Mouse (Mus musculus) kidney, embryonic 15.5 days (tissue): ENCODE results near the gene Zfp580. TPM values are rescaled to one million over a fixed set of nuclear protein-coding genes. Genes with fewer than 3 reads are reported as not detected.
A peak's percentile ranks its signal among the peaks of the same experiment; 100 is the strongest.
"Not testable (repeated sequence)": the region's sequence is repeated elsewhere in the genome, so short reads cannot be mapped to it uniquely, and the experiment has no call there.

Source experiments
- ATAC-seq: fragments of 200-750 bp; cut with Nextera tagmentation; replicated peaks from 2 replicates; pipeline ENCODE4 v1.8.0; 2017; ENCODE audit warnings: moderate TSS enrichment; ENCODE audit not compliant: low FRiP score
- H3K27ac ChIP-seq: fragments of 300-500 bp; sonication (generic); 2 replicates; pipeline ENCODE4 v1.5.1; 2015; ENCODE audit warnings: mild to moderate bottlenecking, inconsistent platforms
- H3K27me3 ChIP-seq: fragments of 300-500 bp; sonication (generic); 2 replicates; pipeline ENCODE4 v1.6.1; 2015; ENCODE audit warnings: inconsistent platforms
- H3K36me3 ChIP-seq: fragments of 300-500 bp; sonication (generic); 2 replicates; pipeline ENCODE4 v1.6.1; 2015; ENCODE audit warnings: inconsistent platforms
- H3K4me1 ChIP-seq: fragments of 300-500 bp; sonication (generic); 2 replicates; pipeline ENCODE4 v1.6.1; 2015; ENCODE audit warnings: inconsistent platforms
- H3K4me2 ChIP-seq: fragments of 300-500 bp; sonication (generic); 2 replicates; pipeline ENCODE4 v1.6.1; 2015; ENCODE audit warnings: moderate library complexity, mild to moderate bottlenecking, inconsistent platforms
- H3K4me3 ChIP-seq: fragments of 300-500 bp; sonication (generic); replicated peaks from 2 replicates; pipeline ENCODE4 v1.5.1; 2015; ENCODE audit warnings: mild to moderate bottlenecking, inconsistent platforms
- H3K9ac ChIP-seq: fragments of 300-500 bp; sonication (generic); 2 replicates; pipeline ENCODE4 v1.6.1; 2015; ENCODE audit warnings: mild to moderate bottlenecking, inconsistent platforms
- H3K9me3 ChIP-seq: fragments of 300-500 bp; sonication (generic); replicated peaks from 2 replicates; pipeline ENCODE4 v1.6.1; 2016; ENCODE audit warnings: inconsistent platforms
- WGBS: fragments of 180-500 bp; shearing (Covaris S2); methylation state at CpG from one replicate; pipeline ENCODE4 v1.1.7; 2015; ENCODE audit warnings: mixed read lengths; 5-methylcytosine and 5-hydroxymethylcytosine counted together
- polyA plus RNA-seq: library from polyadenylated mRNA; unstranded; fragments of >200 nt; fragmentation: Nextera tagmentation; extraction: Ambion mirVana; gene quantifications from 2 replicates; pipeline ENCODE4 v1.2.1, GENCODE M21; 2015

Gene Zfp580
- polyA plus RNA-seq, 1 experiment from 2014 or later = 41.0 TPM

DNA sequence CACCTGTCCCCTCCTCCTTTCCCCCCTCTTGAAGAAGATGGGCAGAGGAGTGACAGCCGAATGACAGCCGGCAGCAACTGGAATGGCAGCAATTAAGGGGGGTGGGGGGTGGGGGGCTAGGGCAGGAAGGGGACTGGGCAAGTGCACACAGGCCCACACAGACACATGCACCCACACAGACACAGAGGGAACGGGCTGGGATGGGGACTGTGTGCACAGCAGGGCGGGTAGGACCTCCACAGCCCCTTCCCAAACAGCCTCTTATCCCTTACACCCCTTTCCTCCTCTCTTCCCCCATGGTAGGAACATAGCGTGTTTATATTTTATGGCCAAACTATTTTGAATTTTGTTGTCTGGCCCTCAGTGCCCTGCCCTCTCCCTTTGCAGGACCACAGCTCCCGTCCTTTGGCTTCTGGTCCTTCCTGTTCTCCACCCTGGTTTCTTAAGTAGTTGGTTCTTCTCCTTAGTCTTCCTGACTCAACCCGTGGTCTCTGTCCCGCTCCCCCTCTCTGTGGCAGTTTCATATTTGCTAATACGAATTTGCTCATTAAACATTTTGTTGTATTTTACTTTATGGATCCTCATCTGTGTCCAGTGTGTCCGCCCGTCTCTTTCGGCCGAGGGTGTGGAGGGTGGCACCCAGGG is 28.1 kb downstream of the Zfp580 start:
- peak overlapping the region; percentile 98; the same call in 1 of the 2 replicates for H3K9ac ChIP-seq
- H3K27me3 ChIP-seq, H3K9me3 ChIP-seq: not testable (repeated sequence)
- peak overlapping the region; percentile 76 for H3K4me2 ChIP-seq
- peak; percentile 28 for ATAC-seq
- H3K27ac ChIP-seq = peak overlapping the region; percentile 96
- H3K4me3 ChIP-seq = peak overlapping the region; percentile 99
- peaks cover 68% of the 10 kb centered on the region for H3K36me3 ChIP-seq
- peaks cover 24% of the 10 kb centered on the region for H3K4me1 ChIP-seq
- 42% methylated on average over 9 of the region's 13 CpGs for WGBS

DNA sequence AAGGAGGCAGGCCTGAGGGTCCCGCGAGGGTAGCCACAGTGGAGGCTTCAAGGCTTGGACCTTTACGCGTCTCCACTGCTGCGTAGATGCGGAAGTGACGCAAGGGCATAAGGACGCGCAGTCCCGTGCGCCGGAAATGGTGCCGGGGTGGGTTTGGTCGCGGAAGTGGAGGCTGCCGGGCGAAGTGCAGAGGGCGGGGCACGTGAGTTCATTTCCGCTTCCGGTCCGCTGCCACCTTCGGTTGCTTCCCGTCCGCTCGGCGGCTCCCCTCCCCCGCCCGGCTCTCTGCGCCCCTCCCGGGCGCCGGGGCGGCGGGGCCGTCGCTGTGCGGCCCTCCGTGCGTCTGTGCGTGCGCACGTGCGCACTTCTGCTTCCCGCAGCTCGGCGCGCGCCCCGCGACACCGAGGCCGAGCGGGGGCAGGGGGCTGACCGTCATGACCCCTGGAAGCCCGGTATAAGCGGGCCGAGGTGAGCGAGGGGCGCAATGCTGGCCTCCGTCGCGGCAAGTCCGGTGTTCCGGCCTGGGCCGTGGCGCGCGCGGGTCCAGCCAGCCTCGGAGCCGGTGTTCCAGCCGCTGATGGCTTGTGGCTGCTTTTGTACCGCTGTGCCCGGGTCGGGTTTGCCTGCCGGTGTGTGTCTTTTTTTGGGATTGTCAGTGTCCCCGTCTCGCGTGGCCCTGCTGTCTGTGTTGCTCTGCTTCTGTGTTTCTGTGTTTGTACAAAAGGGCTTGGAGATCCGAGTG is 28.8 kb downstream of the Zfp580 start, which contains the start of gene Epn1:
Gene Epn1, plus strand, starts transcription at position 226 of the 742 bp plus-strand sequence.
- WGBS = under 1% methylated on average over 78 of the region's 81 CpGs
- Histone ChIP-seq H3K27me3 (no peaks in the 10 kb centered on the region), H3K4me1 (peaks cover 24% of the 10 kb centered on the region), H3K27ac (peak within 1 kb of the TSS; percentile 96), H3K9ac (peak within 1 kb of the TSS; percentile 98), H3K9me3 (no peaks in the 10 kb centered on the region), H3K4me3 (peak within 1 kb of the TSS; percentile 99), H3K36me3 (peaks cover 68% of the 10 kb centered on the region), H3K4me2 (peak within 1 kb of the TSS; percentile 76)
- peak; percentile 97 for ATAC-seq

DNA sequence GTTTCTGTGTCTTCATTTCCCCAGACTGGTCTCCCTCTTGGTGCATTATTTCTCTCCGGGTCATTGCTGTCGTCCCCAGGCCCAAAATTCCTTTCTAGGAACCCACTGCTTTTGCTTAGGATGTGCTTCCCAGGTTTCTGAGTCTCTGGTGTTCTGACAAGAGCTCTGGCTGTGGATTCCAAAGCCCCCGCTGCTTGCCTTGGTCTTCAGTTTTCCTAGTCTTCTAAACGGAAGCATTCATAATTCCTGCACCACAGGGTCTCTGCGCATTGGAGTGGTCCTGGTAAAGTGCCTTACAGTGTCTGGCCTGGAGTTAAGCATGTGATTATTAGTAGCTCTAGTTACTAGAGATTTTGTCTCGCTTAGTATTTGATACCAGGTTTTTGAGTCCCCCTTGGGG is 29.5 kb downstream of the Zfp580 start:
- 16% methylated on average over 6 of the region's 6 CpGs for WGBS

DNA sequence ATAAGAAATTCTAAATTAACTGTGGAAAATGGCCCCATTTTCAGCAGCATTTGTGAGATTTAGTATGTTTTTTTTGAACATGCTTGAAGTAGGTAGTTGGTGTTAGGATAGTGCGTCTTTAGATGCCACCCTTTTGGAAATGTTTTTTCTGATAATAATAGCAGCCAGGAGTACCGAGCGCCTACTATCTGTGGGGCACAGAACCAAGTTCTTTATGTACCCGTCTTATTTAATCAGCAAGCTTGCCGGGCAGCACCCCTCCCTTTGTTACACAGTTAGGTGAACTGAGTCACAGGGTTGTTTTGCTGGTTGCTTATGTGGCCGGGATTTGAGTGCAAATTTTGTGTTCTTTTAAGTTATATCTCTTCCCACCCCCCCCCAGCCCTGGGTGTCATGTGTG is 29.9 kb downstream of the Zfp580 start:
- H3K36me3 ChIP-seq = peaks cover 70% of the 10 kb centered on the region
- no peak for ATAC-seq

More for the DNA sequence above, 29.5 kb downstream of the Zfp580 start:
- peak overlapping the region; percentile 99 for H3K4me3 ChIP-seq
- H3K9ac ChIP-seq = peak overlapping the region; percentile 98
- no peak for ATAC-seq
- H3K4me1 ChIP-seq = peaks cover 24% of the 10 kb centered on the region
- peak overlapping the region; percentile 76 for H3K4me2 ChIP-seq
- no peaks in the 10 kb centered on the region for H3K9me3 ChIP-seq
- H3K36me3 ChIP-seq = peaks cover 69% of the 10 kb centered on the region
- H3K27ac ChIP-seq = peak overlapping the region; percentile 96
- H3K27me3 ChIP-seq = no peaks in the 10 kb centered on the region

DNA sequence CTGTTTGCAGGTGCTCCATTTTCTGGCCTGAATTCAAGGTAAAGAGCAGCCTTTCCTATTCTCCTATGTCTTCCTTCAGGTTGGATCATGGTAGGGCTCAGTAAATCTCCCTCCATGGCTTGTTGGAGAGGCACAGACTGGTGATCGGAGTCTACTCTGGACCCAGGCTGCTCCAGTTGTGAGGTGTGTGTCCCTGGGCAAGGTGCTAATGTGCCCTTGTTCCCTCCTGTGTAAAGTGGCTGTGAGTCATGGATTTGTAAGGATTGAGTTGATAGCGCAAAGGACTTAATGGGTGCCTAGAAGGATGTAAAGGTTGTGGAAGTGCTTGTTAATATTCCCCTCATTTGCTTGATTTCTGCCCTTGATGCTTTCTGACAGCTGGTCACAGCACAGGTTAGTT is 30.6 kb downstream of the Zfp580 start:
- Histone ChIP-seq H3K4me2 (peak overlapping the region; percentile 76; the same call in 1 of the 2 replicates), H3K9me3 (no peaks in the 10 kb centered on the region), H3K36me3 (peaks cover 67% of the 10 kb centered on the region), H3K9ac (no peak overlapping the region), H3K4me1 (peaks cover 26% of the 10 kb centered on the region), H3K4me3 (no peak overlapping the region), H3K27me3 (no peaks in the 10 kb centered on the region), H3K27ac (no peak overlapping the region)
- no peak for ATAC-seq
- 96% methylated on average over 2 of the region's 2 CpGs for WGBS

More for the DNA sequence above, 29.9 kb downstream of the Zfp580 start:
- Histone ChIP-seq H3K4me1 (peaks cover 24% of the 10 kb centered on the region), H3K4me2 (peak overlapping the region; percentile 76), H3K27me3 (no peaks in the 10 kb centered on the region), H3K9me3 (no peaks in the 10 kb centered on the region), H3K9ac (peak overlapping the region; percentile 98), H3K27ac (0 out of 2 replicates have a peak overlapping the region, but pooled peaks have one; percentile 96), H3K4me3 (peak overlapping the region; percentile 99)
- 67% methylated on average over 6 of the region's 6 CpGs for WGBS

DNA sequence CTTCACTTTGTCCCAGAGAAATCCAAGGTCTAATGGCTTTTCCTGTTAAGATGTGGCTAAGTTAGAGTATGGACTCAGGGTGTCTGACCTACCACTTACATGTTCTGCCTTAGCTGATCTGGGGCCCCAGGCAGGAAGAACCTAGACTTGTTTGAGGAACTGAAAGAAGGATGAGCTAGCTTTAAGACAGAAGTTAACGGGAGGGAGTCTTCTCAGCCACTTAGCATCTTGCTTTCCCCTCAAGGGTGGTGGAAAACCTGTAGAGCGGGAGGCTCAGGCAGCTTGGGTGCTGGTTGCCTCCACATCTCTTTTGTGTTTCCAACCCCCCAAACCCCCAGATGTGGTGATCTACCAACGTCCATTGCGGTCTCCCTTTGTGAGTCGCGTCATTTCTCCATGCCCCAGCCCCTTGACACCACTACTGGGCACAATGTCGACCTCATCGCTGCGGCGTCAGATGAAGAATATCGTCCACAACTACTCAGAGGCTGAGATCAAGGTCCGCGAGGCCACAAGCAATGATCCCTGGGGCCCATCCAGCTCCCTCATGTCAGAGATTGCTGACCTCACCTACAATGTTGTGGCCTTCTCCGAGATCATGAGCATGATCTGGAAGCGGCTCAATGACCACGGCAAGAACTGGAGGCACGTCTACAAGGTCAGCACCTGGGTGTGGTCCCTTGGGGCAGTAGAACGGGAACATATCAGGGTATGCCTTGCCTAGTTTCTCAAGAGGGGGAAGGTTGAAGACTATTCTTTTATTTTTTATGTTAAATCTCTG is 32.2 kb downstream of the Zfp580 start:
- Histone ChIP-seq H3K27me3 (no peaks in the 10 kb centered on the region), H3K4me3 (no peak overlapping the region), H3K9me3 (no peaks in the 10 kb centered on the region), H3K4me2 (no peak overlapping the region), H3K36me3 (peaks cover 61% of the 10 kb centered on the region), H3K4me1 (peaks cover 30% of the 10 kb centered on the region), H3K9ac (no peak overlapping the region), H3K27ac (no peak overlapping the region)
- ATAC-seq = no peak
- 88% methylated on average over 18 of the region's 18 CpGs for WGBS

DNA sequence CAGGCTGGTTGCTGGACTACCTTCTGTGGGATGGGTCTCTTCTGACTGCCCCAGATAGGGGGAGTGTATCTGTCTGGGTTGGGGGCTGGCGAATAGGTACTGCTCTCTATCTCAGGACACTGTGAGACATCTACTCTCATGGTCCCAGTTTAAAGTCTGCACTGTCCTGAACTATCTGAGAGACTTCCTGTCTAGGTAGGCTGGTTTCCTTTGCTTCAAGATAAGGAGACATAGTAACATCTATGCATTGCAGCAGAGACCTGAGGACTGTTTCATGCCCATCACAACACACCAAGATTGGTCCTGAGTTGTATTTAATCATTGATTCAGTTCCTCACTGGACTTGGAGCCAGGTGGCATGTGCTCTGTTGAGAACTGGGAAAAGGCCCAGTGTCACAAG is 34.2 kb downstream of the Zfp580 start:
- Histone ChIP-seq H3K9me3 (no peaks in the 10 kb centered on the region), H3K4me1 (peaks cover 30% of the 10 kb centered on the region), H3K27me3 (no peaks in the 10 kb centered on the region), H3K9ac (no peak overlapping the region), H3K36me3 (peaks cover 70% of the 10 kb centered on the region), H3K27ac (no peak overlapping the region), H3K4me2 (no peak overlapping the region), H3K4me3 (no peak overlapping the region)
- ATAC-seq = no peak
- WGBS = 94% methylated on average over 1 of the region's 1 CpGs

DNA sequence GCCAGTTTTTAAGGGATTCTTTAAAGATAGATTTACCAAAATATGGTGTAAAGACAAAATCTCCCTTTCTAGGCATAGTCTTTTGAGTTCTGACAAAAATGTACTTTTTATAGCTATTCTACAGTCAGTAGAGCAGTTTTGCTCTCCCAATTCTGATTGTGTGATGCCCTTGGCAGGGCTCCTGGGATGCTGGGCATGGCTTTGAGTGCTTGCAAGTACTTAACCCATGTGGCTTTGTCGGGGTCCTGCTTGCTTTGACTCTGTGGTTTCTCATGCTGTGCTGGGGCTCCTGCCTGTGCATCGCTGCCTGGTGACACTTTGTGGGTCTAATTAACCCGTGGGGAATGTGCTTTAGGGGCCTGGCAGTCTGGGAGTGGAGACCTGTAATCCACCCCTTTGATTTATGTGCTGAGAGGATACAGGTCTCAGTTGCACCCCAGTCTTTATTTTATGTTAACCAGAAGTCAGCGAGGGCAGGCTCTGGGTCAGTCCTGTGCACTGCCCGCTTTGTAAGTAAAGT is 35.6 kb downstream of the Zfp580 start:
- H3K9ac ChIP-seq = no peak overlapping the region
- no peak for ATAC-seq
- H3K27me3 ChIP-seq = no peaks in the 10 kb centered on the region
- peaks cover 16% of the 10 kb centered on the region for H3K4me1 ChIP-seq
- 40% methylated on average over 5 of the region's 5 CpGs for WGBS
- no peaks in the 10 kb centered on the region for H3K9me3 ChIP-seq
- no peak overlapping the region for H3K27ac ChIP-seq
- H3K4me3 ChIP-seq = no peak overlapping the region
- H3K36me3 ChIP-seq = peaks cover 83% of the 10 kb centered on the region
- no peak overlapping the region for H3K4me2 ChIP-seq

DNA sequence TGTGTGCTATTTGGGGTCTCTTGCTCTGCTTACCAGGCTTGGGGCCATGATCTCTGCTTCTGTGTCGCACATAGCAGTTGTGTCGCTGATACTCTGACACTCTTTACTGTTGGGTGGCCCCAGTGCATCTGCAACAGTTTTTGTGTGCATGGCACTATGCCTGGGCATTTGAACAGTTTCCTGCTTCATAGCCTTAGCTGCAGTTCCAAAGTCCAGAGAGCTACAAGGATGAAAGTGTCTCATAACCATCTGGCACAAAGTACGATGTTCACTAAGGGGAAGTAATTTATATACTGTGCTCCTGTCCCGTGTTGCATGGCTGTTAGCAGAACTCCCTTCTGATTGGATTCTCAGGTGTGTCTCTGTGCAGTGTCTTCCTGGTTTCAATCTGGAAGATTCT is 36.5 kb downstream of the Zfp580 start:
- H3K36me3 ChIP-seq = peaks cover 89% of the 10 kb centered on the region
- peaks cover 14% of the 10 kb centered on the region; the same call in 1 of the 2 replicates for H3K4me1 ChIP-seq
- no peak for ATAC-seq
- no peak overlapping the region for H3K4me3 ChIP-seq
- no peaks in the 10 kb centered on the region for H3K9me3 ChIP-seq
- H3K27me3 ChIP-seq = no peaks in the 10 kb centered on the region
- 83% methylated on average over 4 of the region's 4 CpGs for WGBS
- H3K4me2 ChIP-seq = no peak overlapping the region
- no peak overlapping the region for H3K9ac ChIP-seq
- no peak overlapping the region for H3K27ac ChIP-seq

DNA sequence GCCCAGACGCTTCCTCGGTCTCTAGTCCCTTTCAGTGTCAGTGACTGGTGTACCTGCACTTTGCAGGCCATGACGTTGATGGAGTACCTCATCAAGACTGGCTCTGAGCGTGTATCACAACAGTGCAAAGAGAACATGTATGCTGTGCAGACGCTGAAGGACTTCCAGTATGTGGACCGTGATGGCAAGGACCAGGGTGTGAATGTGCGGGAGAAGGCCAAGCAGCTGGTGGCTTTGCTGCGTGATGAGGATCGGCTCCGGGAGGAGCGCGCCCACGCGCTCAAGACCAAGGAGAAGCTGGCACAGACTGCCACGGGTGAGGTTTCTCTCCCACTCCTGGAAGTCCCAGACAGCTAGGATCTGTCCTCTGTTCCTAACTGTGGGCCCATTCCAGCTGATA is 38.5 kb downstream of the Zfp580 start:
- no peaks in the 10 kb centered on the region for H3K27me3 ChIP-seq
- H3K9me3 ChIP-seq = no peaks in the 10 kb centered on the region
- WGBS = 93% methylated on average over 15 of the region's 15 CpGs
- H3K4me3 ChIP-seq = no peak overlapping the region
- H3K36me3 ChIP-seq = peaks cover 89% of the 10 kb centered on the region
- no peak for ATAC-seq
- H3K4me2 ChIP-seq = no peak overlapping the region
- H3K27ac ChIP-seq = no peak overlapping the region
- no peak overlapping the region for H3K9ac ChIP-seq
- H3K4me1 ChIP-seq = peaks cover 5% of the 10 kb centered on the region; the same call in 1 of the 2 replicates

DNA sequence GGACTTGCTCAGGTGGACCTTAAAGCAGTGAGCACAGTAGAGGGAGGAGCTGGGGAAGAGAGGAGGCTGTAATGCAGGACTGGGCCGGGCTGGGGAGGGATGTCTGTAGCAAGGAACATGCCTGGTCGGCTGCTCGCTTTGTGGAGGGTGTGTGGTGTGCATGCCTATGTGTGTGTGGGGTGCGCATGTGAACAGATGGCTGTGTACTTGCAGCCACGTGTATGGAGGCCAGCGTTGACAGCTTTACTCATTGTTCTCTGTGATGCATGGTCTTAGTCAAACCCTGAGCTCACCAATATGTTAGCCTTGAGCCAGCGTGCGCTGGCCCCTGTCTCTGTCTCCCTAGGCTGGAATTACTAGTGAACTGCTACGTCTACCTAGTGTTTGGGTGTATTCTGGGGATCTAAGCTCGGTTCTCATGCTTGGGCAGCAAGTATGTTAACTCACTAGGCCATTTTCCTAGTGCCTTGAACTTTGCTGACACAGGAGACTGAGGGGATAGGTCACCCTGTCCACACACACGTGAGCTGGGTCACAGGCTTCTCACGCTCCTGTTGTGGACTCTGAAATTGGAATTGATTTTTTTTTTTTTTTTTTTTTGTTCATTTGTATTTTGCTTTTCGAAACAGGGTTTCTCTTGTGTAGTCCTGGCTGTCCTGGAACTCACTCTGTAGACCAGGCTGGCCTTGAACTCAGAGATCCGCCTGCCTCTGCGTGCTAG is 39.8 kb downstream of the Zfp580 start:
- H3K27ac ChIP-seq = no peak overlapping the region
- H3K27me3 ChIP-seq = no peaks in the 10 kb centered on the region
- peaks cover 89% of the 10 kb centered on the region for H3K36me3 ChIP-seq
- H3K4me1 ChIP-seq = peaks cover 5% of the 10 kb centered on the region; the same call in 1 of the 2 replicates
- no peak for ATAC-seq
- no peak overlapping the region for H3K4me3 ChIP-seq
- 92% methylated on average over 15 of the region's 15 CpGs for WGBS
- H3K4me2 ChIP-seq = no peak overlapping the region
- no peaks in the 10 kb centered on the region for H3K9me3 ChIP-seq
- H3K9ac ChIP-seq = no peak overlapping the region
